Mouse (Mus musculus) spleen, adult 2 months (tissue): ENCODE results near the gene Tnrc6b.

ENCODE experiments used
- CTCF ChIP-seq: fragments of 200-500 bp; IDR thresholded peaks from 2 replicates; pipeline ENCODE4 v1.5.1; 2011; ENCODE audit warnings: mild to moderate bottlenecking, inconsistent platforms; ENCODE audit not compliant: insufficient read depth, insufficient read length, insufficient replicate concordance; ENCODE audit errors: extremely low read depth
- POLR2A ChIP-seq: fragments of 200-500 bp; IDR thresholded peaks from 2 replicates; pipeline ENCODE4 v1.6.1; 2011; ENCODE audit warnings: low read depth, low read length, inconsistent platforms

DNA sequence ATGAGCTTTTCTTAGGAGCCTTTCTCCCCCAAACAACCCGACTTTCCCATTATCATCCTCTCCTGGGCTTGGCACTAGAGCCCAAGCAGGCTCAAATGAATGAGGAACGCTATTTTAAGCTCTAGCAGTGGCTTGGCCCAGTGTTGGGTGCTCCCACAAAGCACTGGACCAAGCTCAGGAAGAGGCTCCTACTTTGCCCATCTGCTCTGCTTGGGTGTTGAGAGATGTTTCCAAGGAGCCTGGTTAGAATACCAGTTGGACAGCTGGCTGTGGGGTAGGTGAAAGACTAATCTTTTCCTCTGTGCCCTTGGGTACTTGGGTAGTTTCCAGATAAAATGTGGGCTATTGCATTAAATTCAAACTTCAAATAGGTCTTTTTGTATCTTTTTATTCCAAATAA is 38.3 kb upstream of the Tnrc6b start:
- TF ChIP-seq CTCF (no peak), POLR2A (no peak)
